Mouse (Mus musculus) left cerebral cortex, adult 8-10 months (tissue): ENCODE results near the gene Gcnt1. TPM values are rescaled to one million over a fixed set of nuclear protein-coding genes. Genes with fewer than 3 reads are reported as not detected.

Experiments used
- DNase-seq, 2 experiments: peaks; one replicate each; pipeline ENCODE4 v3.0.0; 2022; ENCODE audit warnings: low spot score in 2 of 2
- total RNA-seq, 4 experiments: library from RNA; stranded (reverse); gene quantifications; 2 replicates each; pipeline ENCODE4 v1.2.4; 2022

Gcnt1 gene
- total RNA-seq, 4 experiments from 2014 or later = 2.6 to 5.1 (median 4.7) TPM

DNA sequence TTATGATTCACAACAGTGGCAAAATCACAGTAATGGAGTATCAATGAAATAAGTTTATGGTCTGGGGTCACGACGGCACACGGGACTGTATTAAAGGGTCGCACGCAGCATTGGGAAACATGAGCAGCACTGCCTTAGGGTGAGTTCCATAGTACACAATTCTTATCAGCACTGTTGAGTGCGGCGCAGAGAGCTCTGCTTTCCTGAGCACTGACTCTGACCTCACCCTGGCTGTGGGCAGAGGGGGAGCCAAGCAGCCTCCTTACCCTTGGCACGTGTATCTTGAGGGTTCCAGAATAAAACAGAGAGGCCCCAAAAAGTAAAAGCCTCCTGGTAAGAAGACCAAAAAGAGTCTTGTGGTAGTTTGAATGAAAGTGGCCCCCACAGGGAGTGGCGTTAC, 4.1 kb downstream of the Gcnt1 start:
- no peak for DNase-seq

DNA sequence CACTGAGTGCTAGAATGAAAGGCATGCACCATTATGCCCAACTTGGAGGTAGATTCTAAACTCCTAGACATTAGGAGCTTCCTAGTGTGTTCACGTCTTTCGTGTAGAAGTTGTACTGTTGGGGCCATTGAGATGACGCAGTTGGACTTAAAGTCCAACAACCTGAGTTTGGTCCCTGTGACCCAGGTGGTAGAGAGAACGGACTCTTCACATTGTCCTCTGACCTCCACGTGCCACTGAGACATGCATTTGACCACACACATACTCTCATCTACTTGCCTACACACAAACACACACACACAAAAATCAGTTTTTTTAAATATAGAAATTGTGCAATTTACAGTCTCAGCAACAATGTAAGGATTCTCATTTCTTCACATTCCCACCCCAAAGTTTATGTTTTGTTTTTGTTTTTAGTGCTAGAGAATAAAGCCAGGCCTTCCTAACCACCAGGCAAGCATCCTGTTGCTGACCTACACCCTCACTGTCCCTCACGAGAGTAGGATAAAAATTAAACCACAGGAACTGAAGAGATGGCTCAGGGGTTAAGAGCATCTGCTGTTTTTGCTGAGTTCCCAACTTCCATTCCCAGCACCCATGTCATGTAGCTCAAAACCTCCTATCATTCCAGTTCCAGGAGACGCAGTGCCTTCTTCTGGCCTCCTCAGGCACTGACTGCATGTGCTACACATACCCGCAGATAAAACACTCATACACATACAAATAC, 6.1 kb downstream of the Gcnt1 start:
- DNase-seq = no peak

DNA sequence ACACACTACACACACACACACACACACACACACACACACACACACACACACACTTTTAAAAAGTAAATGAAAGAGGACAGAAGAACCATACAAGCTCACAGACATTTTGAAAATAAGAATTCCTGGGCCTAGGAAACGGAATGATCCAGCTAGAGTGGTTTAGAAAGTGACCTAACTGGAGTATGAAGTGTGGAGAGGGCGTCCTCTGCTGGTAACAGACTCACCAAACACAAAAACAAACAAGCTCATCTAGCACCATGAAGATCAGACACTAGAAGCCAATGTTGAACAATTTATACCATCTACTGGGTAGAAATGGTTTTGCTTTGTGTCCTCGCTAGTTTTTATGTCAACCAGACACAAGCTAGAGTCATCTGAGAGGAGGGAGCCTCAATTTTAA, 7.9 kb downstream of the Gcnt1 start:
- no peak for DNase-seq

DNA sequence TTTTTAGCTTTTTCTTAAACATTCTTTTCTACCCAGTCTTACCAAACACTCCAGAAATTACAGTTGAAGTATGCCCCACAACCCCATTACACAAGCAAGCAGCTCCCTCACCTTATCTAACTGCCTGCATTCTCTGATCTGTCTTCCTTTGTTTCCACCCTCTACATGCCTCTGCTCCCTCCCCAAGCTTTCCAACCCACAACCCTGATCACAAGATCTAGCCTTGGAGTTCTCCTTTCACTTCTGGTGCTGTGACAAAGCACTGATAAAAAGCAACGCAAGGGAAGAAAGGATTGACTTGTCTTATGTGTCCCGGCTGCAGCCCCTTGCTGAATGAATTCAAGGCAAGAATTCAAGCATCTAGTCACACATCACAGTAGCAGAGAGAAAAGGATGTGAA, 11.5 kb downstream of the Gcnt1 start:
- no peak for DNase-seq

DNA sequence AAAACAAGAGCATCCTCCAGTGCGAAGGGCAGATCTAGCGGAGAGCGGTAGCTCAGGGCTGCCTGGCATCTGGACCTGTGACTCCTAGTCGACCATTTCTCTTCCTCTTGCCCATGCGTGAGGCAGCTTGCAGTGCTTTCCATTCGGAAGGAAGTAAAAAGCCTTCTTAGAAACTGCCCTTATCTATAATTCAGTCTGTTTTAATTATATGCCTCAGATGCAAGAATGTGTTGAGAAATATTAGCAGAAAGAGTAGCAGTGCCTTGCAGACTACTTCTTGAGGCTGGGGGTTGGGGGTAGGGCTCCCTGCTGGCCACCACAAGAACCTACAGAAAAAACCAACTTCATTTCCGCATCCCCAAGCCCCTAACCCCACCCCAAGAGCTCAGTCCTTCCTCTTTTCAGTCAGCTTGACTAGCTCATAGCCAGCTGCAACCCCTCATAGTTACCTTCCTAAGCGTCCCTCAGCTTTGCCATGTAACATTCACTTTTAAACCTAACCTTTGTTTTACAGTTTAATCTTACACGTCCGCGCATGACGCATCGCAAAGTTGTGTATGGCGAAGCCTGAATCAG, 13.2 kb downstream of the Gcnt1 start:
- no peak for DNase-seq

DNA sequence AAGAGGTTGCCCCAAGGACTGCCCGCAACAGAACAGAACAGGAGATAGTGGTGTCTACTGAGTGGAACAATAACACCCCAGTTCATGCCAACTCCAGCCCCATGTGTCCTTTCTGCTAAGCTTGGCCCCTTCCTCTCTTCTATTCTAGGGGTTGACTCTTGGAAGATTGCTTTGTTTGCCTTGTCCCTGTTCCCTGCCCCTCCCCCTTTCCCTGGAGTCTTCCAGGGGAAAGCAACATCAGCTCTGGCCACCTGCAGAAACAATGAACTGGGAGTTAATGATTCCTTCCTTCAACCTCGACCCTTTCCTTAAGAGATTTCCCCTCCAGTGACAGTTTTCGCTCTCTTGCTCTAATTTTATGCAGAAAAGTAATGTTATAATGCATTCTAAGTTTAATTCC, 15.3 kb downstream of the Gcnt1 start:
- no peak for DNase-seq

DNA sequence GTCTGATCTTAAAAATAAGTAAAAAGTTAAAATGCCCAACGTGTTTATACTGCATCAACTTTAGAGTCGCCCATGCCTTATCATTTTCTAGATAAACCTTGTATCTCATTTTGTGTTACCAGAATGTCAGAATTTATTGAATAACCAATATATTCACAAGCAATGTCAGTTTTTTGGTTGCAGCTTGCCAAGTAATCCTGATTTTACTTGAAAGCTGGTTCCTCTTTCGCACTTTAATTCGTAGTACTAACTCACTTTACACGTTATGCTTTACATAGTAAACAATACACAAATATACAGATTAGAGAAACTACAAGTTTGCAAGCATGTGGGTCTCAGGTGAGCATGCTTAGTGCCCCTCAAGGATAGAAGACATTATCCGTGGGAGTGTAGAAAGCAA, 15.7 kb downstream of the Gcnt1 start:
- no peak for DNase-seq

DNA sequence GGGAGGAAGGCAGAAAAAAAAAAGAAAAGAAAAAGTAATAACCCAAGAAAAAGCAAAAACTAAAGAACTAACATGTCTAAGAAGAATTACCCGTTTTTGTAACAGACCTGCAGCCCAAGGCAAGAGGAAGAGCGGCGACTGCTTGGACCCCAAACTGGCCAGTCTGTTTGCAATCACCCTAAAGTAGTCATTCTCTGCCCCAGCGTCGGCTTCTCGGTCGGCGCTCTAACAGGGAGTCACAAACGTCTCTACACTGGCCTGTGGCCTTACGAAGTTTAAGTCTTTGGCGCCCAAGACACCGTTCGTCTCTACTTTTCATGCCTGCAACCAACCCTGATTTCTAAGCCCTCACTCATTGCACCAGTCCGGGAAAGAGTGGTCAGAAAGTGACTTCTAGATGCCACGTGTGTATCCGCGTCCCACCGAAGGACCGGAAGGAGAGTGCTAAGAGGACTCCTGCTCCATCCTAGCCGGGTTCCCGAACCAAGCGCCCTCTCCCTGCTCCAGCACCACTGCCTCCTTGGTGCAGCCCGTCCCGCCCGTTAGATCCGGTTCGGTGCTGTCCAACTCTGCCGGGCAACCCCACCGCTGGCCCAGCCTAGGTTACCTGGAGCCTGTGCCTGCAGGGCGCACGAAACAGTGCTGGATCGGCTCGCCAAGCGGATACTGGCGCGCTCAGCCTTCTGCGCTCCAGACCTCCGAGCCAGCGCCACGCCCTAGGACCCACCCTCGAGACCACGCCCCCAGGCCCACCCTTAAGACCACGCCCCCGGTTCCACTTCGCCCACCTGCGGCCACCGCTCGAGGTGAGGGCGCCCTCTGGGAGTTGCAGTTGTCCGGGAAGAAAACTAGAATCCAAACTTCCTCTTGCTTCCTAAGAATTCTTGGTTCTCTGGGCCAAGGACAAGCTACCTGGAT, 16.4 kb downstream of the Gcnt1 start:
- DNase-seq = no peak

DNA sequence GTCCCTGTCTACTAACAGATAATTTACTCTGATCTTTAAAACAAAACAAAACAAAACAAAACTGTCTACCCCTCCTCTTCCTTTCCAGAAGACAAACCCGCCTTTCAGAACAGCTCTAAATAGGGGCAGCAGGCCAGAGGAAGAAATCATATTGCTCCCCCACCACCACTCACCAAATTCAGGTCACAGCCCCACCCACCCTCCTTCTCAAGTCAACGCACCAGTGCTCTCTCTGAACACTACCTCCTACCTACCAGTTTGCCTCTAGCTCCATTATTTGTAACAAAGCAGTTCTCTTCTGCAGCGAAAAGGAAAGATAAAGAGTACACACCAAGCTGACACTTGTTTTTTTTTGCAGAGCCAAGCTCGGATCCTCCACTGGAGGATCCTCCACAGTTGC, 17.3 kb downstream of the Gcnt1 start:
- DNase-seq = no peak

DNA sequence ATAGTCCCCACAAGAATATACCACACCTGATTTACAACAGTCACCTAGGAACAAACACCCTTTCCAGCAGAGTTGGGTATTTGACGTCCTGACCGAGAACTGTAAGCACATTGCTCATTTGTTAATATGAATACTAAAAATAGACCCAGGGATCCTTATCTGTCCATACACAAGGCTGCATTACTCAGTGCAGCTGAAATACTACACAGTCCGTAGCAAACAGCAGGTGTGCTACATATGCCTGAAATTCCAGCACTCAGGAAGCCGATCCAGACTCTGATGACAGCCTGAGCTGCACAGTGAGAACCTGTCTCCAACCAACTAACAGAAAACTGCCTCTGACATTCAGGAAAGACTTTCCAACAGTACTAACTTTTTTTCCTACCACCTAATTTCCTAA, 17.8 kb downstream of the Gcnt1 start:
- no peak for DNase-seq

DNA sequence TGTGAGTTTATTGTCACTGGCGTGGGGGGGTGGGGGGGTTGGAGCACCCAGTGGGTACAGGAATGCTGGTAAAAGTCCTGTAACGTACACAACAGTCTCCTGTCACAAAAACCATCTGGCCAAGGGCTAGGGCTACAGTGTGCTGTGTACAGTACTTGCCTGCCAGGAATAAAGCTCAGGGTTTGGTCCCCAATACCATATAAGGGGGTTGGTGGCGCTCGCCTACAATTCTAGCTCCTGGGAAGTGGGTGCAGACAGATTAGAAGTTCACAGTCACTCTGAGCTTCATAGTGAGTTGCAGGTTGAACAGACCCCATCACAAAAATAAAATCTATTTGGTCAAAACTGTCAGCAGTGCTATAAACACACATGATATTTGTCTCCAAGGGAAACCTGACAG, 18.3 kb downstream of the Gcnt1 start:
- DNase-seq = no peak

DNA sequence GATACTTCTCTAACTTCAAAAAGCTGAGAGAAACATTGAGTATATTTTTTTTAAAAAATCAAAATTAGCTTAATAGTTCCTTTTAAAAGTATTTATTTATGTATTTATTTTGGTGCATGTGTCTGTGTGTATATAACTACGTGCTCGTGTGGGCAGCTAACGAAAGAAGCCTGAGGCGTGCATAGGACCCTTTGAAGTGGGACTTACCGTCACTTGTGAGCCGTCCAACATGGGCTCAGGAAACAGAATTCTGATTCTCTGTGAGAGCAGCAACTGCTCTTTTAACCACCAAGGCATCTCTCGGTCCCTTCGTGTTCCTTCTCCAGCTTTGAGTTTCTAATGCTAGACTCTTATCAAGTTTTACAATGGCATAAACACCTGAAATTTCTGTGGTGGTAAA, 18.9 kb downstream of the Gcnt1 start:
- no peak for DNase-seq

DNA sequence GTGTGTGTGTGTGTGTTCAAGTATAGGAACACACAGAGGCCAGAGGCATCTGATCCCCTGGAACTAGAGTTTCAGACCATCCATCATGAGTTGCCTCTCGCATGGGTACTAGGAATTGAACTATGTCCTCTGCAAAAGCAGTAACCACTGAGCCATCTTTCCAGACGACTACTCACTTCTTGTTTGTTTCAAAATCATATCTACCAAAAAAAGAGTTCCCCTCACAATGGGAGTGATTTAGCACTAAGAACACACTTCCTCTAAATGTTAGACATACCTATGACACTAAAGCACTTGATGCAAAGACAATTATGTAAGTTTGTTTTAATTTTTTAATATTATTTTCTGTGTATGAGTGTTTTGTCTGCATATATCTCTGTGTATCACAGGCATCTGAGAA, 24.8 kb downstream of the Gcnt1 start:
- DNase-seq = no peak

DNA sequence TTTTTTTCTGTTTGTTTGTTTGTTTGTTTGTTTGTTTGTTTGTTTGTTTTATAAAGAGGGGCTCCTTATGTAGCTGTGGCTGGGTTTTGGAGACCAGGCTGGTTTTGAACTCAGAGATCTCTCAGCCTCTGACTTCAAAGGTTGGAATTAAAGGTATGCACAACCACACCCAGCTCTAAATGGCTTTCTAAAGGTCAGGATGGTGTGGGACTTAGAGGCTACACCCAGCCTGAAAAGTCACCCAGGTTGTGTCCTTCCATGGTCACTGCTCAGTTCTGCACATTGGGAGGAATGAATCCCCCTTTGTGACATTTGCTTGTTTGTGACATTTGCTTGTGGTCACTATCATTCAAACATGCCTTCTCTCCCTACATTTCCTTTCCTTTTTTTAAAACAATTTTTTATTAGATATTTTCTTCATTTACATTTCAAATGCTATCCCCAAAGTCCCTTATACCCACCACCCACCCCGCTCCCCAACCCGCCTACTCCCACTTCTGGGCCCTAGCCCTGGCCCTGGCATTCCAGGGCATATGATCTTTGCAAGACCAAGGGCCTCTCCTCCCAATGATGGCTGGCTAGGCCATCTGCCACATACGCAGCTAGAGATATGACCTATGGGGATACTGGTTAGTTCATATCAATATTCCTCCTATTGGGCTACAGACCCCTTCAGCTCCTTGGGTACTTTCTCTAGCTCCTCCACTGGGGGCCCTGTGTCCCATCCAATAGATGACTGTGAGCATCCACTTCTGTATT, 25.7 kb downstream of the Gcnt1 start:
- DNase-seq = no peak

DNA sequence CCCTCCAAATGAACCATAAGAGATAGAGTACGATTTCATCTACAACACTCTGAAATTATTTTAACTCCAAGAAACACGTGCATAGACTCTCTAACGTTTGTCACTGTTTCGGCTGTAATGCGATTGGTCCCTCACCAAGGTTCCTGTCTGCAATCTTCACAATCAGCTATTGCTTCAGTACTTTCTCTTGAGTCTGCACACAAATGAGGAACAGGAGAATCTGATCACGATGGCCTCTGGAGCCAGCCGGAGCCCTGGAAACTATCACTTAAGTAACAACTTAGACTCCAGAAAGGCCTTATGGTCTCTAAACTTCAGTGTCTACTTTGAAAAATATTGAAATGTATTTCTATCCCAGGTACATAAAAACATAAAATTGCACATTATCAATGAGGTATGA, 27.8 kb downstream of the Gcnt1 start:
- DNase-seq = no peak

DNA sequence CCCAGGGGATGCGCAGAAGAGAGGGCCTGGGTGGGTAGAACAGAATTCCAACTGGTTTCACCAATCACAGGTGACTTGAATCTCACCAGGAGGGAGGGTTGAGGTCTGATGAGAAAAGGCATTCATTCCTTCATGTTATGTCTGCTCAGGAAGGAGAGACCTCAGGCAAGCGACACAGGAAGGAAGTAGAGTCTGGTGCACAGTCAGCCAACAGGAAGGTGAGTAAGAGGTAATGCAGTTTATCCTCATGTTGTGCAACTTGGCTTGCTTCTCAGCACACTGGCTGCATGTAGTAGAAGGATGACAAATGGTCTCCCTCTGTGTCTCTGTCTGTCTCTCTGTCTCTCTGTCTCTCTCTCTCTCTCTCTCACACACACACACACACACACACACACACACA, 33.1 kb downstream of the Gcnt1 start:
- DNase-seq = no peak

DNA sequence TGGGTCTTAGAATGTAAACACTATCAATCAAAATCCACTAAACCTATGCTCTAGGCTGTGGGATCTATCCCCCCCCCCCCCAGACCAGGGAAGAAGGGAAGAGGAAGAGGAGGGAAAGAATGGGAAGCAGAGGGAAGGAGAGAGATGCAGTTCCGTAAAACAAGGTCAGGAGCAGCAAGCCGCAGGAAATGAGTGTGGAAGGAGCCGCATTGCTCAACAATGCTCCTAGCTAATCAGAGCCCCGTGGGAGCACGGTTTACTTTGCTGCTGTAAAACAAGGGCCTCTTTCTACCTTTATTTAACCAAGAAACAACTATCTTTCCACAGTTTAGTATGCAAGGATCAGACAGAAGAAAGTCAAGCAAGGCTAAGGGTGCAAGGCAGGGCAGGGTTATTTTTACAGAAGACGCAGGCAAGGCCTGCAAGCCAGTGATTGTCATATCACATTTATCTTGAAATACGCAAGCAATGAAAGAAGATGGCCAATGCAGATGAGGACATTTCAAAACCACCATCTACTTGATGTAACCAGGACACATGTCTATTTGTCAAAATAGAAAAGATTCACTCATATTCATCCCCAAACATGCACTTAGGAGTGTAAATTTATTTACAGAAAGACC, 35.5 kb downstream of the Gcnt1 start:
- no peak for DNase-seq

DNA sequence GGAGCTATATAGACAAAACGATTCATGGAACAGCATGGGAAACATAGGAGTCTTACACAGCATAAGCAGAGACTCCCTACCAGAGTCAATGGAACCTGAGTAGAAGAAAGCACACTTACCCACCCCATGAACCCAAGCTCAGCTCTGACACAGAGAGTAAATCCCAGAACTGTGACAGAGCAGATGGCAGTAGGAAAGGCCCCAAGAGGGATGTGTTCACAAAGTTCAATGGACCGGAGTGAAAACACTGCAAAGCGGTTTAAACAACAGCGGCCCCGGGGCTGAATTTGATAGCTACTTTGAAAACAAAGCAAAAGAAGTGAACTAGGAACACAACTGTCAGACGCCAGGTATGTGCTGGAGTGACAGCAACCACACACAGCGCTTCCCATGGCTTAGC, 36.0 kb downstream of the Gcnt1 start:
- no peak for DNase-seq

DNA sequence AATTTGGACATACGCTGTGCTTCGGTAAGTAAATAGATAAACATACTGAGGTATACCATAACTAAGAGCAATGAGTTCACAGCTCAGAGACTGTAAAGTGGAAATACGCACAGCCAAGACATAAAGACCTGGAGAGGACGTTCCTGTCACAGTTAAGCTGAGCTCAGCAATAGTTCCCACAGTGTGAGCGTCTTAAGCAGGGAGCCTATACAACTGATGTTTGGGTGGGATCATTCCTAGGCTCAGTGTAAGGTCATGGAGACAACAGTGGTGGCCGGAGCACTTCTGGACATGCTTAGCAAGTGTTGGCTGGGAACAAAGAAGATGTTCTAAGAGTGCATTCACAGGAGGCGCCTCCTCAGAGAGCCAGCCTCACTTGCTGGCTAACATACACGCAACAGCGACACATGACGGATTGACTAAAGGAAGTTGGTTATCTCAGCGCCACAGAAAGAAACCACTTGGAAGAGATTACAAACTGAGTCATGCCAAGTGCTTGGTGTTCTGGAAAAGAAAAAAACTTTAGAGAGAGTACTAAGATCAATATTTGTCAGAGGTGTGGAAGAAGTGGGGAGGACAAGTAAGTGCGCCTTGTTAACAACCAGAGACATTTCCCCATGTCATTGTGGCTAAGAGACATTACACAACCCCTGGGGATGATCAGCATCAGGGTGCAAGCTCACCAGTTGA, 37.9 kb downstream of the Gcnt1 start:
- no peak for DNase-seq

DNA sequence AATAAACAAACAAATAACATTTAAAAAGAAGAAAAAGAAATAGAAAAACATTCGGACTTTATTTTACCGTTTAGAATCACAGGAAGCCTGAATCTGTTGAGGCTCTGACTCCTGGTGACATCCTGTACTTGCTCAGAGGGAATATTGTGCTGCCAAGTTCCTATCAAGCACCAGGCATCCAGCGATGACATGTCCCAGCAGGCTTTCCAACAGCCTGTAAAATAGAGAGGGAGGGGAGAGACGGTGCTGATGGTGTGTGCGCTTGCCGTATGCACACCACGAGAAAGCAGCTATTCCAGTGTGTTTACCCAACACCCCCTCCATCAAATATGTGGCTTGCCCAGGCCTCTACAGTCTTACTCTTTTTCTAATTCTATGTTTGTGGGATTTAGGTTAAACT, 39.6 kb downstream of the Gcnt1 start:
- DNase-seq = no peak

DNA sequence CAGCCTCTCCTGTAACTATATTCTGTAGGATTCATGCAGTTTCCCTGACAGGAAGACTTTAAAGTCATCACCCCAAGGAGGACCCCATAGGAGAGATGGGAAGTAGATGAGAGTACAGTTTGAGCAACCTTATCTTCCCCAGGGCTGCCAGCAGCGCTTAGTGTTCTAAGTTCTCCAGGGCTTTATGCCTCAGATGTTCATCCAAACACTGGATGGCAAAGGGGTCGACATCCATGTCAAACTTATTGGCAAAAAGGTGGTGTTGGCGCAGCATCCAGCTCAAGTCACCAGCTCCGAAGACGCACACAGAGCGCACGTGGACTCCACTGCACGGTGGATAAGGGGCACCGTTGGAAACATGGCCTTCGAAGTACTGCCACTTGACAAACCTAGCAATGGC, 43.7 kb downstream of the Gcnt1 start:
- DNase-seq = no peak
